Mouse (Mus musculus) brain, embryonic 14.5 days (tissue): ENCODE measurements around the gene Taok3.
A peak's percentile ranks its signal among the peaks of the same experiment; 100 is the strongest.

Experiments
- CTCF ChIP-seq: fragments of 200-500 bp; IDR thresholded peaks from 2 replicates; pipeline ENCODE4 v1.5.1; 2012; ENCODE audit warnings: inconsistent platforms, mild to moderate bottlenecking, moderate library complexity, borderline replicate concordance; ENCODE audit not compliant: insufficient read depth, insufficient read length; ENCODE audit errors: extremely low read depth
- POLR2A ChIP-seq: fragments of 200-500 bp; IDR thresholded peaks from 2 replicates; pipeline ENCODE4 v1.6.1; 2012; ENCODE audit warnings: mild to moderate bottlenecking, inconsistent platforms, borderline replicate concordance; ENCODE audit not compliant: poor library complexity, insufficient read depth, insufficient read length, severe bottlenecking; ENCODE audit errors: extremely low read depth

GRCm38 (mm10) chr5:117307699-117308098 lies 187.8 kb downstream of the Taok3 start:
- no peak for TF ChIP-seq POLR2A
- TF ChIP-seq CTCF, result peak; percentile 77
